Mouse (Mus musculus): ENCODE measurements around the gene Large1.
"Not testable (repeated sequence)": the region's sequence is repeated elsewhere in the genome, so short reads cannot be mapped to it uniquely, and the experiment has no call there.

Gene Large1

DNA sequence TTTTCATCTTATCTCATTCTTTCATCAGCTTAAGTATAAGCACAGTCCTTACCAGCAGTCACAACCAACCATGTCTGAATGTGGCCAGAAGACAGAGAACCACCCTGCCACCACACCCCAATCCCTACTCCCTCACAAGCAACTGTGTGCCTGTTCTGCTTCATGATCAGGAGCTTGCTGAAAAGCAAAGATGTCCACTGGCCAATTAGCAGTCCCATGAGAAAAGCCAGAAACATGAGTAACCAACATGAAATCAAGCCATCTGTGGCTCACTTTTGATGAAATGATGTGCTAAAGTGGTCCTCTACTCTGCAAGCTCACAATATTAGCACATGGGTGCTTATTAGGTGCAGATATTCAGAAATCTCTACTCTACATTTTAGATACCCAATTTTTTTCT, 57.8 kb downstream of the Large1 start:
- DNase-seq (ENCODE audit: low spot score): no peak

DNA sequence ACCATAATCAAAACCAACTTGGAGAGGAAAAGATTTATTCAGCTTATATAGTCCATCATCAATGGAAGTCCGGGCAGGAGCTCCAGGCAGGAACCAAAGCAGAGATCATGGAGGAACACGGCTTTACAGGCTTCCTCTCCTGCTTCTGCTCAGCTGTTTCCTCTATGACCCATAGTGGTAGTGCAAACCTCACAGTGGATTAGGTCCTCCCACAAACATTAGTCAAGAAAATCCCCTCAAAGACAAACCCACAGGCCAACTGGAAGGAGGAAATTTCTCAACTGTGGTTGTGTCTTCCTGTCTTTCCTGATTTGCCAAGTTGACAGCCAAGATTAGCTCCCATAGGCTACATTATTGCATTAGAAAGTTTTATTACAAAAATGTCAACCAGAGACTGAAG, 59.7 kb downstream of the Large1 start:
- no peak for DNase-seq (ENCODE audit: low spot score)

DNA sequence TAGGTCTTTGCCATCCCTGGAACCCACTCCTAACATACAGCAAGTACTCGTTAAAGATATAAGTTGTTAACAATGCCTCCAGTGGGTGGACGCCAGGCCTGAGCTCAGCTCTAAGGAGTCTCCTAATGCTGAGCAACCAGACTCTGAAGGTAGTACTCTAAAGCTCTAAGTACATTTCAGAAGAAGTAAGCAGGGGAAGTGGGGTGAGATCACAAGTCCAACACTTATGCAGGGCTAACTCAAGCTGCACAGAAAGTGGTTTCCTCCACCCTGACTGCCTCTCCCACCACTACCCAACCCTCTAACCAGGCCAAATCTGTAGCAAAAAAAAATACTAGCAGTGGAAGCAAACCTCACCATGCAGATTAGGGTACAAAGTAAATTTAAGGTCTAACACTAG, 61.7 kb downstream of the Large1 start:
- DNase-seq (ENCODE audit: low spot score): no peak

DNA sequence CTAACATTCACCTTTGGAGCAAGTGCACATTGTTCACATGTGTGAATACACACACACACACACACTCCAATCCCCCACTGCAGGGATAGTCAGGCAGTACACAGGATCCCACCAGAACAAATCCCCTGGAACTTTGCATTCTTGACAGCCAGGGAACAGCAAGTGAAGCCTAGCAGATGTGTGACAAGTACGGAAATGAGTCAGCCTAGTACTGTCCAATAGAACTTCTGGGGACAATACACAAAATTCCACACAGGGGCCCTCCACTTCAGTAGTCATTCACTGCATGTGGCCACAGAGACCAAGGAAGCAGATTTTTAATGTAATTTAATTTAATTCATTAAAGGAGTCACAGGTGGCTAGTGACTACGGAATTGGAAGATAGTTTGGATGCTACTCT, 62.7 kb downstream of the Large1 start:
- DNase-seq (ENCODE audit: low spot score): no peak

DNA sequence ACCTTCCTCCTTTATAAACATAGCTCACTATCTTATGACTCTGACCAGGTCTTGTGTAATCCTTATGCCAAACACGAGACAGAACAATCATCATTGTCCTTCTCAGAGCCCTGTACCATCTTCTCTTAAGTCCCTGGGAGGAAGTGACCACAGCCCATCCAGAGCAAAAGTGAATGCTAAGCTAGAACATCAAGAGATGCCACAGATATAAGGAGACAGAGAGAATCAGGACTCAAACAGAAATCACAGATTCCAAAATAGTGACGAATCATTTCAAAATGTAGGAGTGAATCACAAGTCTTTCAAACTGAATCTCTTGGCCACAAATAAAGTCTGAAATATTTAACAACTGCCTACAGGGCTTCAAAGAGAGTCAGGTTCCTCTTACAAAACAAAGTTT, 63.5 kb downstream of the Large1 start:
- no peak for DNase-seq (ENCODE audit: low spot score)

DNA sequence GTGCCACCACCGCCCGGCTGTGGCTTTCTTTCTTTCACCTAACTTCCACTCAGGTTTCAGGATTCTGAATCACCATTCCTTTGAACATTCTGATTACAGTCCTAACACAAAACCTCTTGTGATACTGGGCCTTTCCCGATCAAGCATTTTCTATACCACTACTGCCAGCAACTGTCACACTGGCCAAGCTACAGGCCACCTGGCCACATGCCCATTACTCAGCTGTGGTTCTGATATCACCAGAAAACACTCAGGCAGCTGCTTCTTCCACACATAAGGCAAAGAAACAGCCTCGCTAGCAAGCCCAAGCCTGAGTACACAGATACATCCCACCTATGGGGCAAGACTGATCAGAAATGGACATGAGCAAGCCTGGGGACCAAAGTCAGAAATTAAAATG, 71.3 kb downstream of the Large1 start:
- no peak for DNase-seq (ENCODE audit: low spot score)

DNA sequence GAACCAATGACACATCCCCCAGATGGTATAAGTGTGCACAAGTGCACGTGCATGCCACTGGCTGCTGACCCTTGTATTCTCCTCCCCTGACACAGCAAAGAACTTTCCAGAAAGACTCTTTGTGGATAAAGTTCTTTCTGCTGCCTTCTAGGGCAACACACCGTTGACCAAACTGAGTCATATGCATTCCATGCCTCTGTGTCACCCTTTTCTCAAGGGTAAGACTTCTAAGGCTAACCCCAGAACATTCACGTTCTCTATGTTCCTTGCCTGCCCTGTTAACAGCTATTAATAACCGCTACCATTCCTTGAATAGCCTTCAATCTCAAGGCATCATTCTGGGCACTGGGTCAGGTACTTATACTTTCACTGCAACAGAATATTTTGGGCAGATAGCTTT, 77.3 kb downstream of the Large1 start:
- DNase-seq (ENCODE audit: low spot score): no peak

DNA sequence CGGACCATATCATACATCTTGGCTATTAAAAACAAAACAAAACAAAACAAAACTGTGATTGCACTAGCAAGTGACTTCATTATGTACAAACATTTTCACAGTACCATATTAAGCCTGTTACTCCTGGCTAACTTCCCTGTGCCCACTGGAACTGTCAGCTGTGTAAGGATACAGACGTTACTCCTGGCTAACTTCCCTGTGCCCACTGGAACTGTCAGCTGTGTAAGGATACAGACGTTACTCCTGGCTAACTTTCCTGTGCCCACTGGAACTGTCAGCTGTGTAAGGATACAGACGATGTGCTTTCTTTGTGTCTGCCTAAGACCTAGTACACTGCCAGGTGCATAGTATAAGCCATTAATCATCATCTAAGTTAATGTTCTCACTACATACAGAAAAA, 77.9 kb downstream of the Large1 start:
- not testable (repeated sequence) for DNase-seq (ENCODE audit: low spot score)

DNA sequence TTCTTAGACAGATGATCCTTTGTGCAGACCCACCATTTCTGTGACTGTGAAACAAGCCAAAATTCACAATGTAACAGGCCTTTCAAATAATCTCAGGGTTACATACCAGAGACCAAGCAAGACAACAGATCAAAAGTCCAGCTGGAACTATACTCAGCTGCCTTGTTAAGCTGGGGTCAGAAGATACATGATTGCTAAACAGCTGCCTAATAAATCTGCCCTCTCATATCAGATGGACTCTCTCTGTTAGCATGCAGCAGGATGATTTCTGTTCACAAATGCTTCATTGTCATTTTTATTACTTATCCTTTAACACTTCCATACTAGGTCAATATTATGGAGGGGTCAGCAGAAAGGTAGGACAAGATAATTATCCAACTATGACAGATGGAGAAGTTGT, 80.2 kb downstream of the Large1 start:
- DNase-seq (ENCODE audit: low spot score): no peak

DNA sequence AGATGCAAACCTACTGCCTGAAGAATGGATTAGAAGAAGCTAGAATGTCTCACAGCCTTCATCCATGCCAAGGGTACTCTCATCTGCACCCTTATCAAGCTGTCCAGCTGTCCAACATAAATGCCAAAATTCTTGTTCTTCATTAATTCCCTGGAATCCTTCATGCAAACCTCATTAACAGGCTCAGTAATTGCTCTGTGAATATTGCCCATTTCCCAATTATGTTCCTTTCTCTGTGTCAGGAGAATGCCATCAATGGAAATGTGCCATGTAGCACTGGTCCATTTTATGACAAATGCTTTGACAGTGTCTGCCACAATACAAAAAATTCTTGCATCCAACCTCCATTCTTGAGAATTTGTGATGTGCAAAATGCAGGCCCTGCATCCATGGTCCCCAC, 82.3 kb downstream of the Large1 start:
- DNase-seq (ENCODE audit: low spot score): no peak

DNA sequence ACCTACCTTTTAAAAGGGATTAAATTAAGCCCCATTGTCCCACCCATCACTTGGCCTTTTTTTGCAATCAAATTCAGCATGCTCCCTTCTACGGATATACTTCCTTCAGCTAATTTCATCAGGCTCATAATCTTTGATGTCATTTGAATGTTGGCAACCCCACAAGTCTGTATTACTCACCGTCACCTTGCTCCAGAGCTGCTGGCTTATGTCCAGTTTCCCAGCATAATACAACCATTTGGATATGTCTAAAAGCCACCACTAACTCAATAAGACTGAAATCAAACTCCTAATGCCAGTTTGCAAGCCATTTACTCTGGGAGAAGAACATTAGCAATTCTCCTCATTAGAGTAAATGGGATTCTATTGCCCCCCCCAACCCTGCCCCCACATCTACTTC, 95.4 kb downstream of the Large1 start:
- no peak for DNase-seq (ENCODE audit: low spot score)

DNA sequence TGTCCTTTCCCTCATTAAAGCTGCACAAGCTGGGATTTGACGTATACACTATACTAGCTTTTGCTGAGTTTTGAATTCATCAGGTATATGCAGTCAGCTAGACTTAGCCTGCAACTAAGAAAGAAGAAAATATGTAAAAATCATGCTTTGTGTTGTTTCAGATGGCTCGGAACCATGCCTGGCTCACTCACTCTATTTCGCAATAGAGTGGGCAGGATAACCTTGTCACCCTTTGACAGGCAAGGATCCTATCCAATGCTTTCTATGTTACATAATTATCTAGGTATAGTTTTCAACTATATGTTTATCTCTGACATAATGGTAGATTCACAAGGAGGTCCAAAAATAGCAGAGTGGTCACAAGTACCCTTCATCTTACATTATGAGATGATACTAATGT, 109.2 kb downstream of the Large1 start:
- DNase-seq (ENCODE audit: low spot score): no peak

DNA sequence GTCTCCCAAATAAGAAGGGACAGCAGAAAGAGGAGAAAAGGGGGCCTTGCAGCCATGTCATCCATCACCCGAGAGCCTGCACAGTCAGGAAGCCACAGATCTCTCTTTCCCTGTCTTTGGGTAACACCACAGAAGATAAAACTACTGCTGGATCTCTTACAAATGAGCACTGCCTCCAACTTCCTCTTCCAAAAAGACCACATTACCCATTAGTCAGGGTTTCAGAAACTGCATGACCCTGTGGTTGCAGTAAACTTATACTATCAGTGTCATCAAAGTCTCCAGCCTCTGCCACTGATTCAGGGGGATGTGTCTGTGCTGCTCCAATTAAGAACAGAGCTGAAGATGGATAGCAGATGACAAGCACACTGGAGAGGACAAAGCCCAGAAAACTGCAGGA, 111.3 kb downstream of the Large1 start:
- no peak for DNase-seq (ENCODE audit: low spot score)

DNA sequence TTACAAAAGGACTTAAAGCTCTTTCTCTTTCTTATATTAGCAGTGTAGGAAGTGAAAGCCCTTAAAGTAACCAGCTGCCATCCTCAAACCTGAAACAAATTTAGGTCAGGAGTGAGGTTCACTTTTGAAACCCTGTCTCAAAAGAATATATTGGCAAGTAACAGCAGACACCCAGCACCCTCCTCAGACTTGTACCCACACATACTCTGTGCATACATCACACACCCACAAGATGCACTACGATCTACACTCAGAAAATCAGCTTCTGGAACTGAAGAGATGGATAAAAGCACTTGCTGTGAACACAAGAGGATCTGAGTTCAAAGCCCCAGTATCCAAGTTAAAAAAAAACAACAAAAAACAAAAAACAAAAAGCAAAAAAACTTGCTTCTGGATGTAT, 119.1 kb downstream of the Large1 start:
- DNase-seq (ENCODE audit: low spot score): no peak

DNA sequence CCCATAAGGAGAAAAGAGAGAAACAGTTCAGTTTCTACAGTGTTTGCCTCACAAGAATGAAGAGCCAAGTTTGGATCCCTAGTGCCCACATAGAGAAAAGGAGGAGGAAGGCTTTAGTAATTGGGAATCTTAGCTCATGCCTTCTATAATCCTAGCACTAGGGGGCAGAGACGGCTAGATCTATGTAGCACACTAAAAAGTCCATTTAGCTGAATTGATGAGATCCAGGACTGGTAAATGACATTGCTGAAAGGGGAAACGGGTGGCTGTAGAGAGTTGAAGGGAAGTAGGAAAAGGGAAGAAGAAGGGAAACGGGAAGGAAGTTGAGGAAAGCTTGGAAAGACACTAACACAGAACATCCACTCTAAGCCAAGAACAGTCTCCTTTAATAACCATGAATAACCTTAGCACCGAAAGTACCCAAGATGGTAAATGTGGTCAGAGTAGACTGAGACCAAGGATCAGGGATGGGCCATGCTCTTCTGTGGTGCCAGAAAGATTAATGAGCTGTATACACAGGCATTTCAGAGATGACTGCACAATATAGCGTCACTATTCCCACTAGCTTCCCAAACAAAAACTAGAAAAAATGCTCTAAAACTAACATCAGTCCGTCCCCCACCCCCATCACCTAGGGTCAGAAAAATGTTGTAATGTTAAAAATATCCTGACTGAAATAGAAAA, 119.8 kb downstream of the Large1 start:
- no peak for DNase-seq (ENCODE audit: low spot score)

DNA sequence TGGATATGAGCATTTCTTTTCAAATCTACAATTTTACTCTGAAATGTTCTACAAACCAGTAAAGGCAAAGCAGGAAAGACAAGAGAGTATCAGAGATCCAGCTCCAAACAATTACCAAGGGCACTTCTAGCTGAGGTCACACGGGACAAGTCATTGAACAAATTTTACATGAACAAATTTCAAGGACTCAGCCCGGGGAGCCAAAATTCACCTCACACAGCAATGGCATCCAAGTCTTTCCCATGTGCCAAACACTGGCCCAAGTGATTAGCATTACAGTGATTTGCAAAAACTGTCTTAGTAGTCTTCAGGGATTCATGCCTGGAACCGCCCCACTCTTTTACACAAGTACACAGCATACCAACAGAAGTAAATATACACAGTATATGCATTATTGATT, 126.5 kb downstream of the Large1 start:
- no peak for DNase-seq (ENCODE audit: low spot score)

DNA sequence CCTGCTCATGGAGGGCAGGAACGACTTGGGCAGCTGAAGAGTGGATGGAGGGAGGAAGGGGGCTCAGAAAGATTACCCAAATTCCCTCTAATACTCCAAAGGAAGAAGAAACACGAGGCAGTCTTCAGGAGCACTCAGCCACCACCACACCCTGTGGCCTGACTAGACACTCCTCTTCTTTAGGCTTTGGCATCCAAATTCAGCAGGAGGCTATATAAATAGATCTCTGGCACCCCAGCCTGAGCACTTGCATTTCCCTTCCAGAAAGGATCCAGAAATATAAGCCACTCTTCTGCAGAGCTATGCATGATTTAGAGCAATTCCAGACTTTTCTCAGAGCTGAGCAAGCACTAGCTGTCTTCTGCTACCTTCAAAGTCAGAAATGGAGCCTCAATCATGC, 127.7 kb downstream of the Large1 start:
- DNase-seq (ENCODE audit: low spot score): no peak

DNA sequence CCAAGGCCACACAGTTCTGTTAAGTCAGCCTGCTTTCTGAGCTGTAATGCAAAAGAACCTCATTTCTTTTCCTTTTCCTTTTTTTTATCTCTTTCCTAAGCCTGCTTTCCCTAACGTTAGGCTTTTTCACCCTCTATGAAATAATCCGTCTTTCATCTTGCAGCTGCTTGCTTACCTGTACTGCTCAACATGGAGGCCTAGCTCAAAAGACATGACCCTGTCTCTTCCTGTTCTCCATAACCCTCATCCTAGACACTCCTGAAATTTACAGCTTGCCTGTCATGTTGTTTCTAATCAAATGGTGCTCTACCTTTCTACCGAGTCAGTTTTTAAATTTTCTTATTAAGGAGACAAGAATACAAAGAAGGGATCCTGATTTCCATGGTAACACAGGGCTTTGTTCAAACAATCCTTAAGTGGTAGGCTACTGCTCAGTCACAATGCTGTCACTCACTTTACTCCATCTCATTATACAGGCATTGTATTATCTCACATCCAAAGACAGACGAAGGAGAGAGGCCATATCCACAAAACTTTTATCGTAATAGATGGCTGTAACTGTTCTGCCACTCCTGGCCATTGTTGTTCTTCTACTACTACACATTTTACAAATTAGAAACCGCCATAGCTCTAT, 134.0 kb downstream of the Large1 start:
- no peak for DNase-seq (ENCODE audit: low spot score)

DNA sequence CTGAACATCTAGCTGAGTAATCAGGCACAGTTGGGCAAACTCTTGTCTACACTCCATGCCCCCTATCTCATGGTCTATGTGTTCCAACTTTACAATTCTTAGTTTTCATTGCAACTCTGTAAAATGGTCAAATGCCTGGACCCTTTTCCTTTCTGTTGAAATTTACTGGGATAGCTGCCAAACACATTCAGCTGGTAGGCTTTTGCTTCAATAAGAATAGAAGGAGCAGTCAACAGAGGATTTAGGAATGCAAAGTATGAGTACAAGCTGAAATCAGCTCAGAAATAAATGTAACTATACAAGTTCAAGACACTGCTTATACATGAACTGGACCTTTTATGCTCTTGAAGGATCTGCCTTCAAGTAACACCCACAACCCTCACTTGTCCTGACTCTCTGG, 146.5 kb downstream of the Large1 start:
- DNase-seq (ENCODE audit: low spot score): no peak

DNA sequence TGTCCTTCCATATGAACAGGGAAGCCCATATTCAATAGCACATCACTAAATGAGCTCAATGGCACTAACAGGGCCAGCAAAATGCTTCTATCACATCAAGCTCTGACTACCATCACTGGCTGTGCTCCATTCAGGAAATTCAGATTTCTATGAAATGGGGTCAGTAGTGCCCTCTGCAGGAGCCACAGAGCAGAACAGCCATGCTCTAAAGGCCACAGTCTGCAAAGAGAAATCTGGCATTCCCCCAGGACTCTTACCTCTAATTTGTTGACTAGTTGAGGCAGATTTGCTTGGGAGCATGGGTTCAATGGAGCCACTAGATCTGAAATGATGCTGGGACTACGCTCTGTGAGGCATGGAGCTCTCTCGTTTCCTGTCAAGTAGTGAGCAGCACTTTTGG, 151.5 kb downstream of the Large1 start:
- no peak for DNase-seq (ENCODE audit: low spot score)

DNA sequence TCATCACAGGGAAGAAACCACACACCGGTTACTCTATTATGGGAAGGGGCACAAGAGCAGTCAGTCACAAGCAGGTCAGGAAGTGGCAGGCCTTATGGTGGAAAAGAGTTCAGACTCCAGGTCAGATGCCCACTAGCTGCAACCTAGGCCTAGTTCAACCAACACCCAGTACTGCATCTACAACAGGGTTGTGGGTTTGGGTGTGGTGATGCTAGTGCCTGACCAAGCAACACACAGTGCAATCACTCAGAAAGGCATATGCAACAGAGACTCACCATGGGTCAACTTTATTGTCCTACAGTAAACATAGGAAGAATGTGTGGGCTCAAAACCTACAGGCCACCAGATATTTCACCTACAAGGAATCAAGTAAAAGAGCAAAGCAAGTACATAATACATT, 155.6 kb downstream of the Large1 start:
- no peak for DNase-seq (ENCODE audit: low spot score)

DNA sequence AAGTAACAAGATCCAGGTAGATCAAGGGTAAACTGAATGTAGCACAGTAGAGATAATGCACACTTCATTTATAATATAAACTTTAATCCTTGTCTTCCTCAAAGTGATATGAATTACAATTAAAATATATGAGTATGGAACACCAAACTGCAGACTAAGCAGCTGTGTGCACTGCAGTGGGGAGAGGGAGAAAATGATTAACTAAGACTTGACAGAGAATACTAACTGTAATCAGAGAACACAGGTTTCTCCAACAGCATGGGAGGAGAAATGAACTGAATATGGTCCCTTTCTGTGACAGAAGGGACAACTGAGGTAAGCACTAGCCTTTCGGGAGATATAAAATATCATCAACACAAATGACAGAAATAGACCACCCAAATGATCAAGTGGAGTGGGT, 164.7 kb downstream of the Large1 start:
- no peak for DNase-seq (ENCODE audit: low spot score)

DNA sequence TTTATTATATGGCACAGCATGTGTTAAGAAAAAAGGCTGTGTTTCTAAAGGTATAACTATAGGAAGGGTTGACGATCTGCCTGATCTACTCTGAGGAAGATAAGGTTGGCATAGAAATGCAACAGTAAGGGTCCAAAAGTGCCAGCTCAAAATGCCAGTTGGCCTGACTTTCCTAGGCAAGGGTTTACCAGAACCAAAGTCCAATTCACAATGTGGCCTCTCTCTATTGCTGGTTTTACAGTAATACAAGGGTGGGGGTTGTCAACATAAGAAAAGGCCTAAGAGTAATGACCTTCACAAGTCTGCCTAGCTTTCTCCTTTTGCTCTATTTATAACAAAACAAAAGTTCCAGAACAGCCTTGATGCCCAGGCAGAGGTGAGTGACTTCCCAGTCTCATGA, 166.0 kb downstream of the Large1 start:
- no peak for DNase-seq (ENCODE audit: low spot score)

DNA sequence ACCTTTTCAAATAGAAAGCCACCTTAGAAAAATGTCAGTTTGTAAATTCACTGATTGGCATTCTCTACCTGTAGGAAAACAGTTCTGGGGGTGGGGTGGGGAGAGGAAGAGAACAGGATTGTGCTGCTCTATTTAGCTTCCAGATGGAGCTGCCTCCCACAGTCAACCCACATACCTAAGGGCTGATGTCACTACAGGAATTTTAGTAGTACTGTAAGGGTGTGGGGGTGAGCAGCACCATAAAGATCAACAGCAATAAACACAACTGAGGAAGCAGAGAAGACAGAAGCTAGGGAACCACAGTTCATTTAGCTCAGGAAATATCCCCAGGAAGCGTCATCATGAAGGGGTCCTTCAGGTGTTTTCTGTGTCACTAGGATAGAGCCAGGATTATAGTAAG, 174.9 kb downstream of the Large1 start:
- no peak for DNase-seq (ENCODE audit: low spot score)

Data from testis, postnatal 14 days (tissue).